Mouse (Mus musculus): ENCODE results near the gene Lingo3.

DNA sequence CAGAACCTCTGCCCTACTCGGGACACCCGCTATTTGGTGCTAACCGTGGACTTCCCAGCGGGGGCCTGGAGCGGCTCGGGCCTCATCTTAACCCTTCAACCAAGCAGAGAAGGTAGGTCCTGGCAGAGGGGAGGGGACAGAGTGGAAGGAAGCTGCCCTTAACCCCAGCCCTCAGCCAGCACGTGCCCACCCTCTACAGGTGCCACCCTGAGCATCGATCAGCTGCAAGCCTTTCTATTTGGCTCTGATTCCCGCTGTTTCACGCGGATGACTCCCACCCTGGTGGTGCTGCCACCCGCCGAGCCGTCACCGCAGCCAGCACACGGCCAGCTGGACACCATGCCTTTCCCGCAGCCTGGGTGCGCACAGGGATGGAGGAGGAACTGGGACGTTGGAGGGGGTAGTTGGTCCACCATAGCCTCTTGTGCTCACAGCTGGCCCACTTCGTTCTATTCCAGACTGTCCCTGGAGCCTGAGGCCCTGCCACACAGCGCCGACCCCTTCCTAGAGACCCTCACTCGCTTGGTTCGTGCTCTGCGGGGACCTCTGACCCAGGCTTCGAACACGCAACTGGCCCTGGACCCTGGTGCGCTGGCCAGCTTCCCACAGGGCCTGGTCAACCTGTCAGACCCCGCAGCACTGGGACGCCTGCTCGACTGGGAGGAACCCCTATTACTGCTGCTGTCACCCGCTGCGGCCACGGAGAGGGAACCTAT is 37.3 kb downstream of the Lingo3 start:
- no peak for TF ChIP-seq GATA1 (IDR thresholded peaks at IDR 0.05; ENCODE audit: low read length)
- no peak for TF ChIP-seq TAL1 (IDR thresholded peaks at IDR 0.05; ENCODE audit: low read length)

All from erythroblast, embryonic 14.5 days (primary cell).